Mouse (Mus musculus): Measurements from ENCODE around the gene Cntn1. TPM values are rescaled to one million over a fixed set of nuclear protein-coding genes. Genes with fewer than 3 reads are reported as not detected.

Cntn1 gene
- total RNA-seq, 1 experiment: 0.62 TPM

DNA sequence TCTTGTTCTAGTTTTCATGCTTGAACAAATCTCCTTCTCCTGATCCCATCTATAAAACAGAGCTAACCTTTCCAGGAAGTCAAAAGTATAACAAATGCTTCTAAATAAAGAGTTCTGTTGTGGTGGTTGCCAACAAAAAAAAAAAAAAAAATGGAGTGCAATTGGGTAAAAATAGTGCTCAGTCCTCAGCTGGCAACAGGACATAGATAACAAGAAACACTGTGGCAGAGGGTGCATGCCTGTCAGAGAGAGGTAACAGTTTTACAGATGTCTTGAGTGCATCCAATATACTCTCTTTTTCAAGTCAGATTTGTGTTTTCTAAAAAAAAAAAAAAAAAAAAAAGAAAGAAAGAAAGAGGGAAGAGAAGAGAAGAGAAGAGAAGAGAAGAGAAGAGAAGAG, 313.6 kb downstream of the Cntn1 start:
- no peaks in the 10 kb centered on the region for H3K4me1 ChIP-seq (ENCODE audit: control insufficient read depth in 2 of 2, insufficient read depth in 2 of 2, low read length in 2 of 2, poor library complexity in 1 of 2)
- no peaks in the 10 kb centered on the region for H3K36me3 ChIP-seq (ENCODE audit: control insufficient read depth, insufficient read depth, low read length, poor library complexity, severe bottlenecking)
- H3K9me3 ChIP-seq (ENCODE audit: control insufficient read depth, insufficient read depth, low read depth, low read length): no peaks in the 10 kb centered on the region
- H3K4me3 ChIP-seq (ENCODE audit: insufficient read depth in 1 of 2, low read depth in 1 of 2, low read length in 2 of 2, poor library complexity in 1 of 2, severe bottlenecking in 1 of 2): no peak overlapping the region
- TF ChIP-seq CHD2 (IDR thresholded peaks at IDR 0.05; ENCODE audit: low read depth, low read length) (no peak), MAFK (IDR thresholded peaks at IDR 0.05; ENCODE audit: insufficient read depth, low read depth, low read length) (no peak), ZNF384 (IDR thresholded peaks at IDR 0.05; ENCODE audit: low read depth, low read length) (no peak), HCFC1 (IDR thresholded peaks at IDR 0.05; ENCODE audit: borderline replicate concordance, insufficient read depth, low read length) (no peak), ZC3H11A (IDR thresholded peaks at IDR 0.05; ENCODE audit: borderline replicate concordance, low read depth, low read length) (no peak)
- no peak for DNase-seq (ENCODE audit: low read depth, low spot score)
- H3K27ac ChIP-seq (ENCODE audit: insufficient read depth, low read depth, low read length, poor library complexity, severe bottlenecking): no peak overlapping the region
- in situ Hi-C loops (cut with MboI; ENCODE audit: low sequenced_read_pairs in 2 of 2, unreplicated experiment in 2 of 2): no loop called here
- H3K9ac ChIP-seq (ENCODE audit: insufficient read depth, low read depth, low read length, poor library complexity, severe bottlenecking): no peak overlapping the region

Other genes starting within 250 kb of the Cntn1 start
- gene Smgc, start 212.9 kb upstream of the Cntn1 start, total RNA-seq (2012; rRNA removed): 0.22 TPM in 1 of 2 replicates, not detected in the other